Mouse (Mus musculus): ENCODE results near the gene Papss1. TPM values are rescaled to one million over a fixed set of nuclear protein-coding genes. Genes with fewer than 3 reads are reported as not detected.

The Papss1 gene
- total RNA-seq, 2 experiments from 2014 or later: 19.8 to 22.7 TPM

DNA sequence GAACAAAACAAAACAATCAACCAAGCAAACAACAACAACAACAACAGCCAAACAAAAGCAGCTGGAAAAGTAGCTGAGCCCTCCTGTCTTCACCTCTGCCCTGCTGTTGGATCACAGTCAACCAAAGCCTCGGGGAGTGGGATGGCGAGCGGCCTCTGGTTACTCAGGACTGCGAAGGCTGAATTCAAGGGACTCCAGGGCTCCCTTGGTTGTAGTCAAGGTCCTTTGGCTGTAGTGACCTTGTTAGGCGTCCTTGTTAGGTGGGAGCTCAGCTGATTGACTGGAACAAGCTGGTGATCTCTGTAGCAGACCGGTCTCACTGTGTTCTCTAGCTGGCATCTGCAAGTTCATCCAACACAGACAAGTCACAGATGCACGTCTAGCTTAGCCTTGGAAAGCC lies 16.5 kb downstream of the Papss1 start:
- no peak for DNase-seq

DNA sequence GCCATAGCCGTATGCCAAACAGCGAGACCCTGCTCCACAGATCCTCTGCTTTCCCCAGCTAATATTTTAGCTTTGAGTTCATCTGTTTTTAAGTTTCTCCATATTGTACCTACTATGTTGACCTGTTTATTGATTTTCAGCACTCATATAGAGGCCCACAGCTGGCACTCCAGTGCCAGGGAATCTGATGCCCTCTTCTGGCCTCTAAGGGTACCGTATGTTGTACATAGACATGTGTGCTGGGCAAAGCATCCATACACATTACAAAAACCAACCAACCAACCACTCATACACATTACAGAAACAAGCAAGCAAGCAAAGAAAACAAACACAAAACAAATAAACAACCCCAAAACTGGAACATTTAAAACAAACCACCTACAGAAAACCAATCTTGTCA lies 22.2 kb downstream of the Papss1 start:
- no peak for DNase-seq

GRCm38 (mm10) chr3:131587959-131588358 lies 23.4 kb downstream of the Papss1 start:
- DNase-seq: no peak

- no peak for DNase-seq
Observed at GRCm38 (mm10) chr3:131593143-131593798, 28.7 kb downstream of the Papss1 start.

GRCm38 (mm10) chr3:131594361-131594760 lies 29.8 kb downstream of the Papss1 start:
- no peak for DNase-seq

GRCm38 (mm10) chr3:131595546-131596245 lies 31.1 kb downstream of the Papss1 start:
- peak; percentile 15 for DNase-seq

DNA sequence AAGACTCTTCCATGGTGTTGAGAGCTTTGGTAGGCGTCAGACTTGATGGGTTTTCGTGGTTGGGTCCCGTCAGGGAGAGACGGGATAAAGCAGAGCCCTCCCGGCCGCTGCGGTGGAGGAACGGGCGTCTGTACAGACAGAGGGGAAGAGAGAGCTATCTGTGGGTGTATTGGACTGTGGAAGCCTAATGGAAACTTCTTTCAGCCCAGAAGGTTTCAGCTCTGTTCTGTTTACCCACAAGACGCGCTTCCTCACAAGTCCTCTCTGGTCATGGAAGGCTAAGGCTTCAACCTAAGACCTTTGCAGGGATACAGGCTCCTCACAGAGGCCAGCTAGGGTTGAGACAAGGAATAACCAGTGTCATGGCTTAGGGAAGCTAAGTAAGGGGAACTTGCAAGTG lies 36.2 kb downstream of the Papss1 start:
- DNase-seq: no peak

GRCm38 (mm10) chr3:131601366-131601765 lies 36.8 kb downstream of the Papss1 start:
- no peak for DNase-seq

GRCm38 (mm10) chr3:131602995-131603414 lies 38.4 kb downstream of the Papss1 start:
- no peak for DNase-seq

DNA sequence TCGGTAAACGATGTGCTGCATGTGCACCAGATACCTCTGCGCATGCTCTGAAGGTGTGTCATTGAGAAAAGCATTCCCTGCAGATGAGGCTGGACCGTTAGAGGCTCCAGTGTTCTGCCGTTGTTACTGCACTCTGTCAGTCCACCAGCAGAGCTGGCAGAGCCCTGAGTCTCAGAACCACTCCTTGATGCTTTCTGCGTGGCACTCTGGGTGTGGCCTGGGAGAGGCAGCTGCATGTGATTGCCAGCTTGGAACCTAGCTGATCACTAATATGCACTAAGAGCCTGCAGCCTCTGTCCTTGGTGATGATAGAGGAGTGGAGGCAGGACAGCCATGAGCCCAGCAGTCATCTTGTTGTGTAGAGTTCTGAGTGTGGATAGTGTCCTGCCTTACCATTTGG lies 43.5 kb downstream of the Papss1 start:
- no peak for DNase-seq

DNA sequence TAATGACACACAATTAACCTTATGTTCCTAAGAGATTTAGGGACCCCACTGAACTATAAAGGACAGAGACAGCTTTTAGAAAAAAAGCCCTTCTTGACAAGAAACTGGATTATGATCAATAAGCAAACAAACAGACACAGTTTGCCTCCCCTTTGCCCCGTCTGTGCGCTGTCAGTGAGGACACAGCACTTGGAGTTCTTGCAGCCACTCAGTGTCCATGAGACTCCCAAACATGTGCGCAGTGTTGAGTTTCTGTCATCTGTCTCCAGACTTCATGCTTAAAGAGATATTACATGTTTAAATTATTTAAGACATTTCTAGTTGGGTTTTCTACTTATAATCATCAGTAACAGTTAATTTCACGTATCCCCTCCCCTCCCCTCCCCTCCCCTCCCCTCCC lies 45.1 kb downstream of the Papss1 start:
- DNase-seq: no peak

DNA sequence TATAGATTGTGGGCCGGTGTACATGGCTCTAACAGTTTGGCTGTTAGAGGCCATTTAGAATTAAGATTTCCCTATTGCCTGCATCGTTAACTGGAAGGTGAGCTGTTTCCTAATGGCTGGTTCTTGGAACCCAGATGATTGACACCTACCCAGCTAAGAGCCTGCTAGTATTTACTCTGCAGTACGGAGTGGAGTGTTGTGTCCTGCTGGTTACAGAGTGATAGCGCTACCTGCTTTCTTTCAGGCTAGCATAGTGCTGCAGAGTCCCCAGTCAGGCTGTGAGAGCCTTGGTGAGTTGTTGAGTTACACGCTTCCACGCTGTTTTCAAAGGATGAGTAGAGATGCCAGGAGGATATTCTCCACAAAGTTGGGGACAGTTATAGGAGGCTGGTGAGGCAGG lies 46.0 kb downstream of the Papss1 start:
- DNase-seq: no peak

DNA sequence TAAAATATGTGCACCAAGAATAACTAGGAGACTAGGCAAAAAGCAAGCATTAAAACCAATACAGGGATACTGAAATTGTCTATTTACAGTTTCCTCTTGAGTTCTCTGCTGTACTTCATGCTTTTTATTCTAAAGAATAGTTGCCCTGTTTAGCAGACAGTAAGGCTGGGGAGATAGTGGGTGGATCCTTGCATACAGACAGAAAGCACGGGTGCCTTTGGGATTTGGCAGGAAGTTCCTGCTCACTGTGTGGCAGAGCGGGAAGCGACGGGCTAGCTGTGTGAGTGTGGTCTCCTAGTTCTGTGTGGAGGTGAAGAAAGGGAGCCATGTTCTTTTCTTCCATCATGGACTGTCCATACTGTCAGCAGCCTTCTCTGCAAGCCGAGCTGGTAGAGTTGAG lies 48.3 kb downstream of the Papss1 start:
- no peak for DNase-seq

DNA sequence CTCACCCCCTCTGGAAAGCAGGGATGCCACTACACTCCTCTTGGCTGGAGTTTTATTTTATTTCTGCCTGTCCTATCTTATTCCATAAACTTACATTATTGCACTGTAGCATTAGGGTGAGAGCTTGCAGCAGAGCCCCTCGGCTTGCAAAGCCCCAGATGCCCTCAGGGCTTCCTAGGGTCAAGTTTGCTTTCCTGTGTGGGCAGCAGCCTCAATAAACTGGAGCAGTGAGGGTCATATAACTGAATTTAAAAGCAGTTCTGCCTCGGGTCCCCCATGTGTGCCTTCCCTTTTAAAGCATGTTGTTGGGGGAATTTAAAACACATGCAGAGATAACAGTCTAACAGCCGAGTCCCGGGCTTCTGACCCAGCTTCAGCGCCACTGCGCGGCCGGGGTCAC lies 49.5 kb downstream of the Papss1 start:
- no peak for DNase-seq

DNA sequence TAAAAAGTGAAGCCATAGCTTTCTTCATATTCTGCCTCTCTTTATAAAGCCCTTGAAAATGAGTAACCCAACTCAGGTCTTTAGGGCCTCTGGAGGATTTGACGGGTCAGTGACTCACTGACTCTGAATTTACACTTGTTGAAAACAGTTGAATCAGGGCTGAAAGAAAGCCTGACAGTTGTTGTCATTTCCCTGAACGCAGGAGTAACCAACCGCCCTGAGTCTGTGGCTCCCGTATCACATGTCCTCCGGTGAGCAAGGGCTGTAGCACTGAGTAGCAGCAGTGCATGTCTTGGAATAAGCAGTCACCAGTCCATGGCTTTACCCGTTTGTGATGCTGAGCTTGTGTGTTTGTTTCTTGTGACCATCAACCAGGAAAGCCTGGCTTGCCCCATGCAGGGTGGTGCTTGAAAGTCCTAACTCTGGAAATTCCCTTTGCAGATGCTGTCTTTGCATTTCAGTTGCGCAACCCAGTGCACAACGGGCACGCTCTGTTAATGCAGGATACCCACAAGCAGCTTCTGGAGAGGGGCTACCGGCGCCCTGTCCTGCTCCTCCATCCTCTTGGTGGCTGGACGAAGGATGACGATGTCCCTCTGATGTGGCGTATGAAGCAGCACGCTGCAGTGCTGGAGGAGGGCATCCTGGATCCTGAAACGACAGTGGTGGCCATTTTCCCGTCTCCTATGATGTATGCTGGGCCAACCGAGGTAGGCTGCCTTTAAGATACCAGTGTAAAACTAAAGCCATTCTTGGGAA lies 54.2 kb downstream of the Papss1 start:
- DNase-seq: no peak

DNA sequence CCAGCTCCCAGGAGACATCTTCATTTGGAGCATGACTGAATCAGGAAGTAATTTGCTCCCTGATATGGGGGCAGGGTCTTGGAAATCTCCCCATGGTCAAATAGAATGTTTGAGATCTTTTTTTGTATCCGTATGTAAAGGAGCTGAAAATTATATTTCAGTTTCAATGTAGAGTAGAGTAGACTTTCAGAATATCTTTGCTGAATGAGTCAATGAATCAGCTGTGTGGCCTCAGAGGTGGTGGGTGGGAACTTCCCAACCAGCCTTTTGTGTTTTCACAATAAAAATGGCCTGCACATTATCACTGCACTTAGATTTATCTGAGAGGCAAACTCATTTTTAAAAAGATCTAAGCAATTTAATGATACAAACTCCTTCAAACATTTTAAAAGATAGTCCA lies 58.6 kb downstream of the Papss1 start:
- no peak for DNase-seq

GRCm38 (mm10) chr3:131624063-131624462 lies 59.5 kb downstream of the Papss1 start:
- no peak for DNase-seq

DNA sequence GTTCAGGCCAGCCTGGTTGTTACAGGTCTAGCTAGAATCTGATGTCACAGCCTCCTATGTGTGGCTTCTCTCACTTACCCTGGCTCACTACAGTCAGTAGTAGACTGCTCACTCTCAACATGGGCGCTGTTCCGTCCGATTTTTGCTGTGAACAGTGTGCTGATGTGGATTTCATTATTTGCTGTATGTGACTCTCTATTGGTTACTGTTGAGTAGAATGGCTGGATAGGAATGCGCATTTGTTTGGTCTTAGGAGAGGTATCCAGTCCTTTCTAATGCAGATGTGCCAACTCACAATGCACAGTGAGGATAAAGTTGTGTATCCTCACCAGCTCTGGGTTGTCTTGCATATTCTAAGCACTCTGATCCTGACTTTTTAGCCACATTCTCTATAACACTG lies 62.9 kb downstream of the Papss1 start:
- no peak for DNase-seq

- no peak for DNase-seq
Observed at GRCm38 (mm10) chr3:131628265-131628664, 63.7 kb downstream of the Papss1 start.

- no peak for DNase-seq
Observed at GRCm38 (mm10) chr3:131628931-131629330, 64.4 kb downstream of the Papss1 start.

DNA sequence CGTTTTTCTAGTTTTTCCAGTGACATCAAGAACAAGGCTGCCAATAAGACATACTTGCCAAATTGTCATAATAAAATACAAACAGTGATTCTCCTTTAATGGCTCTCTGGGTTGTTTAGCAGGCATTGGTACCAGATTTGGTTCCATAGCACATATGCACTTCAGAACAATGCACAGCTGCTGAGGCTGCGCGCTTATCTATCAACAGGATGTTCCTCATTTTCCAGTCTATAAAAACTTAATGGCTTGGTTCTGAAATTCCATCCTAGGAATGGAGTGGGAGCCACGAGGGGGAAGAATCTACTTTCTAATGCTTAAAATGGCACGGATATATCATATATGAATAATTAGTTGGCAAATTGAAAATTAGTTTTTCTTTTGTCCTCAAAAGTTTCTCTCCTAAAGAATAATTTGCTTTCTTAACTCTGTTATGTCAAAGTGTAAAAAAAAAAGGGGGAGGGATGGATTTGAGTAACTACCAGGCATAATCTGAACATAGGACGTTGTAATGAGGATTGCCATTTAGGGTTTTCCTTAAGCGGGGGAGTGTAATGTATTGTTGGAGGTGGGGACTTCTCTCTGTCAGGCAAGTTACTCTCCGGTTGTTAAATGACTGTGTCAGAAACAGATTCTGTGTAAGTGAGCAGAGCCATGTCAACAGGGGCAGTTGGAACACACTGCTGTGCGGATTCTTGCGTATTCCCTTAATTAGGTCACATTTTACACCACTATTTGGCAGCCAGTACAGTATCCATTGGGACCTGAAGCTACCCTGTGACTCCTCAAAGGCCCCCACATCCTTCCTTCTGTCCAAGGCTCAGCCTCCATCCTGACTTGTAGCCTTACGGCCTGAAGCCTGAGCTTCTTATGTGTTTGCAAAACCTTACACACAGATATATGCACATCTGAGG lies 66.1 kb downstream of the Papss1 start:
- no peak for DNase-seq

DNA sequence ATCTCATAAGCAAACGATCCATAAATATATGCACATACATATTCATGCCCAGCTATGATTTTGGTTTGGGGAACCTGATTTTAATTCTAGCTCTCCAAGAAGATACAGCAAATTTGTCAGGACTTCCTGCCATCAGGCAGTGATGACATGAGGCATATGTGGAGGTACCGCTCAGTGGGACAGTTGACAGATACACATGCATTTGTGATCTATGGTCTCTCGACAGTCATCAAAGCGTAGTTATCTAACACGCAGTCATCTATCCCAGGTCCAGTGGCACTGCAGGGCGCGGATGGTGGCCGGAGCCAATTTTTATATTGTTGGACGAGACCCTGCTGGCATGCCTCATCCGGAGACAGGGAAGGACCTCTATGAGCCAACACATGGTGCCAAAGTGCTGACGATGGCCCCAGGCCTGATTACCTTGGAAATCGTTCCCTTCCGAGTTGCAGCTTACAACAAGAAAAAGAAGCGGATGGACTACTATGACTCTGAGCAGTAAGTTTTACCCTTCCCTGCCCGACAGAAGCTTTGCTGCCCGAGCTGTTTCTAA lies 66.8 kb downstream of the Papss1 start:
- DNase-seq: peak; percentile 55
